Mouse (Mus musculus): ENCODE data around the gene Slc22a13. TPM values are rescaled to one million over a fixed set of nuclear protein-coding genes. Genes with fewer than 3 reads are reported as not detected.
A peak's percentile ranks its signal among the peaks of the same experiment; 100 is the strongest.

The Slc22a13 gene
- polyA plus RNA-seq, 1 experiment from 2014 or later: not detected

GRCm38 (mm10) chr9:119192202-119192990 is 16.5 kb downstream of the Slc22a13 start:
- H3K36me3 ChIP-seq: no peaks in the 10 kb centered on the region
- no peak overlapping the region for H3K4me3 ChIP-seq
- no peak for ATAC-seq (ENCODE audit: low read depth)
- no peak overlapping the region for H3K27ac ChIP-seq (replicated peaks)
- no peak overlapping the region for H3K4me2 ChIP-seq
- no peaks in the 10 kb centered on the region for H3K4me1 ChIP-seq (replicated peaks)
- H3K27me3 ChIP-seq: no peaks in the 10 kb centered on the region
- H3K9ac ChIP-seq: no peak overlapping the region
- no peaks in the 10 kb centered on the region for H3K9me3 ChIP-seq
- 42% methylated on average over 11 of the region's 11 CpGs for WGBS

GRCm38 (mm10) chr9:119181241-119181728 is 27.6 kb downstream of the Slc22a13 start:
- 48% methylated on average over 3 of the region's 3 CpGs for WGBS
- H3K27me3 ChIP-seq: no peaks in the 10 kb centered on the region
- no peaks in the 10 kb centered on the region for H3K36me3 ChIP-seq
- H3K9ac ChIP-seq: no peak overlapping the region
- no peak overlapping the region for H3K27ac ChIP-seq (replicated peaks)
- no peaks in the 10 kb centered on the region for H3K9me3 ChIP-seq
- H3K4me3 ChIP-seq: no peak overlapping the region
- H3K4me2 ChIP-seq: no peak overlapping the region
- 0 out of 2 replicates have a peak, but pooled peaks have one; percentile 11 for ATAC-seq (ENCODE audit: low read depth)
- no peaks in the 10 kb centered on the region for H3K4me1 ChIP-seq (replicated peaks)

- no peak overlapping the region for H3K4me2 ChIP-seq
- no peak overlapping the region for H3K27ac ChIP-seq (replicated peaks)
- WGBS: 93% methylated on average over 11 of the region's 11 CpGs
- H3K36me3 ChIP-seq: no peaks in the 10 kb centered on the region
- no peaks in the 10 kb centered on the region for H3K27me3 ChIP-seq
- no peaks in the 10 kb centered on the region for H3K4me1 ChIP-seq (replicated peaks)
- H3K9me3 ChIP-seq: no peaks in the 10 kb centered on the region
- H3K9ac ChIP-seq: no peak overlapping the region
- H3K4me3 ChIP-seq: no peak overlapping the region
- no peak for ATAC-seq (ENCODE audit: low read depth)
Measured at GRCm38 (mm10) chr9:119179292-119179691, 29.6 kb downstream of the Slc22a13 start.

GRCm38 (mm10) chr9:119167608-119168007 is 41.3 kb downstream of the Slc22a13 start:
- no peak overlapping the region for H3K4me3 ChIP-seq
- no peak overlapping the region for H3K9ac ChIP-seq
- no peaks in the 10 kb centered on the region for H3K36me3 ChIP-seq
- H3K9me3 ChIP-seq: 0 out of 2 replicates have a peak, but pooled peaks cover 3% of the 10 kb centered on the region
- no peak overlapping the region for H3K27ac ChIP-seq (replicated peaks)
- H3K27me3 ChIP-seq: no peaks in the 10 kb centered on the region
- H3K4me2 ChIP-seq: no peak overlapping the region
- WGBS: 95% methylated on average over 2 of the region's 2 CpGs
- H3K4me1 ChIP-seq (replicated peaks): no peaks in the 10 kb centered on the region
- ATAC-seq (ENCODE audit: low read depth): no peak

- 92% methylated on average over 6 of the region's 6 CpGs for WGBS
- ATAC-seq (ENCODE audit: low read depth): no peak
- no peak overlapping the region for H3K9ac ChIP-seq
Measured at GRCm38 (mm10) chr9:119165548-119165947, 43.4 kb downstream of the Slc22a13 start.

GRCm38 (mm10) chr9:119164743-119165142 is 44.2 kb downstream of the Slc22a13 start:
- Histone ChIP-seq H3K9ac (no peak overlapping the region), H3K27ac (replicated peaks) (no peak overlapping the region), H3K4me3 (no peak overlapping the region), H3K36me3 (no peaks in the 10 kb centered on the region), H3K4me2 (no peak overlapping the region), H3K4me1 (replicated peaks) (no peaks in the 10 kb centered on the region), H3K27me3 (no peaks in the 10 kb centered on the region), H3K9me3 (0 out of 2 replicates have a peak, but pooled peaks cover 3% of the 10 kb centered on the region)
- WGBS: 91% methylated on average over 7 of the region's 7 CpGs
- ATAC-seq (ENCODE audit: low read depth): no peak

More at GRCm38 (mm10) chr9:119165548-119165947, 43.4 kb downstream of the Slc22a13 start:
- no peak overlapping the region for H3K4me3 ChIP-seq
- no peak overlapping the region for H3K27ac ChIP-seq (replicated peaks)
- H3K4me1 ChIP-seq (replicated peaks): no peaks in the 10 kb centered on the region
- H3K27me3 ChIP-seq: no peaks in the 10 kb centered on the region
- no peak overlapping the region for H3K4me2 ChIP-seq
- H3K36me3 ChIP-seq: no peaks in the 10 kb centered on the region
- H3K9me3 ChIP-seq: 0 out of 2 replicates have a peak, but pooled peaks cover 3% of the 10 kb centered on the region

- Histone ChIP-seq H3K36me3 (no peaks in the 10 kb centered on the region), H3K4me3 (no peak overlapping the region), H3K27me3 (peaks cover 21% of the 10 kb centered on the region), H3K9me3 (no peaks in the 10 kb centered on the region), H3K27ac (replicated peaks) (no peak overlapping the region), H3K4me1 (replicated peaks) (no peaks in the 10 kb centered on the region; the same call in 1 of the 2 replicates), H3K4me2 (no peak overlapping the region), H3K9ac (no peak overlapping the region)
- ATAC-seq (ENCODE audit: low read depth): no peak
- WGBS: 89% methylated on average over 3 of the region's 3 CpGs
Measured at GRCm38 (mm10) chr9:119160689-119161088, 48.2 kb downstream of the Slc22a13 start.

GRCm38 (mm10) chr9:119158861-119159260 is 50.0 kb downstream of the Slc22a13 start, which contains the start of gene Gm47289:
Gm47289 (plus strand) TSS chr9:119159161.
- WGBS: 53% methylated on average over 4 of the region's 4 CpGs
- ATAC-seq (ENCODE audit: low read depth): no peak
- Histone ChIP-seq H3K4me1 (replicated peaks) (no peaks in the 10 kb centered on the region; the same call in 1 of the 2 replicates), H3K4me2 (no peak within 1 kb of the TSS), H3K36me3 (no peaks in the 10 kb centered on the region), H3K9ac (no peak within 1 kb of the TSS), H3K27me3 (peaks cover 29% of the 10 kb centered on the region), H3K27ac (replicated peaks) (no peak within 1 kb of the TSS), H3K4me3 (no peak within 1 kb of the TSS), H3K9me3 (no peaks in the 10 kb centered on the region)

- H3K27ac ChIP-seq (replicated peaks): no peak within 1 kb of the TSS
- H3K27me3 ChIP-seq: peaks cover 29% of the 10 kb centered on the region
- H3K36me3 ChIP-seq: no peaks in the 10 kb centered on the region
- ATAC-seq (ENCODE audit: low read depth): peak; percentile 94
- under 1% methylated on average over 65 of the region's 65 CpGs for WGBS
- H3K4me1 ChIP-seq (replicated peaks): no peaks in the 10 kb centered on the region; the same call in 1 of the 2 replicates
- peak within 1 kb of the TSS; percentile 68 for H3K9ac ChIP-seq
- peak within 1 kb of the TSS; percentile 64 for H3K4me2 ChIP-seq
- H3K9me3 ChIP-seq: no peaks in the 10 kb centered on the region
- peak within 1 kb of the TSS; percentile 54 for H3K4me3 ChIP-seq
Measured at GRCm38 (mm10) chr9:119156278-119157201, 52.4 kb downstream of the Slc22a13 start, which contains the start of gene Acaa1b. Acaa1b (minus strand) TSS chr9:119157093.

GRCm38 (mm10) chr9:119155826-119156225 is 53.1 kb downstream of the Slc22a13 start:
- 56% methylated on average over 7 of the region's 7 CpGs for WGBS
- peak; percentile 14; the same call in 1 of the 2 replicates for ATAC-seq (ENCODE audit: low read depth)
- Histone ChIP-seq H3K27me3 (peaks cover 29% of the 10 kb centered on the region), H3K4me2 (peak overlapping the region; percentile 64), H3K27ac (replicated peaks) (no peak overlapping the region), H3K9me3 (no peaks in the 10 kb centered on the region), H3K36me3 (no peaks in the 10 kb centered on the region), H3K9ac (no peak overlapping the region), H3K4me3 (peak overlapping the region; percentile 54; the same call in 1 of the 2 replicates), H3K4me1 (replicated peaks) (no peaks in the 10 kb centered on the region; the same call in 1 of the 2 replicates)

- ATAC-seq (ENCODE audit: low read depth): no peak
- Histone ChIP-seq H3K27ac (replicated peaks) (no peak overlapping the region), H3K4me2 (no peak overlapping the region), H3K36me3 (no peaks in the 10 kb centered on the region), H3K4me3 (no peak overlapping the region), H3K27me3 (peaks cover 29% of the 10 kb centered on the region), H3K4me1 (replicated peaks) (no peaks in the 10 kb centered on the region; the same call in 1 of the 2 replicates), H3K9ac (no peak overlapping the region), H3K9me3 (no peaks in the 10 kb centered on the region)
- WGBS: 82% methylated on average over 8 of the region's 8 CpGs
Measured at GRCm38 (mm10) chr9:119155416-119155815, 53.5 kb downstream of the Slc22a13 start.

Data from neural tube, embryonic 13.5 days (tissue).